Mouse (Mus musculus) testis, adult 10 weeks (tissue): ENCODE results near the gene Otud7b. TPM values are rescaled to one million over a fixed set of nuclear protein-coding genes. Genes with fewer than 3 reads are reported as not detected.

Experiments used
- polyA plus RNA-seq: library from polyadenylated mRNA; stranded (reverse); fragments of 350-450 nt; fragmentation: Illumina TruSeq; extraction: RNeasy Lipid Tissue Mini Kit (QIAGEN cat#74804); gene quantifications from one replicate; pipeline ENCODE4 v1.2.3, GENCODE M21; 2014; ENCODE audit warnings: low read depth, low replicate concordance

Otud7b gene
- polyA plus RNA-seq, result 27.4 TPM

GRCm38 (mm10) chr3:96104261-96105065, at the start of gene Otud7b:
Otud7b (plus strand) TSS chr3:96104527.

GRCm38 (mm10) chr3:96058231-96058896, 46.0 kb upstream of the Otud7b start, which contains the start of gene Vps45:
Vps45 (minus strand) TSS chr3:96058466.

GRCm38 (mm10) chr3:96161869-96162840, 57.8 kb downstream of the Otud7b start, which contains the start of gene Mtmr11:
Mtmr11 (plus strand) TSS chr3:96162004.

GRCm38 (mm10) chr3:96172197-96173178, 68.2 kb downstream of the Otud7b start, which contains the start of gene Sf3b4:
Sf3b4 (plus strand) TSS chr3:96172332.

GRCm38 (mm10) chr3:96180727-96181477, 76.6 kb downstream of the Otud7b start, which contains the start of gene Sv2a:
Sv2a (plus strand) TSS chr3:96181151.

Other genes starting within 250 kb of the Otud7b start
- 39.6 TPM for gene Prpf3, start 248.6 kb upstream of the Otud7b start, polyA plus RNA-seq
- 11.8 TPM for gene Mrps21, start 233.0 kb upstream of the Otud7b start, polyA plus RNA-seq
- 4.8 TPM for gene Ciart, start 222.3 kb upstream of the Otud7b start, polyA plus RNA-seq
- gene BC028528, start 212.5 kb upstream of the Otud7b start, polyA plus RNA-seq, result 7.3 TPM
- 3.9 TPM for gene Aph1a, start 210.6 kb upstream of the Otud7b start, polyA plus RNA-seq
- 1.8 TPM for gene Car14, start 199.8 kb upstream of the Otud7b start, polyA plus RNA-seq
- gene Anp32e, start 175.3 kb upstream of the Otud7b start, polyA plus RNA-seq, result 34.5 TPM
- gene Plekho1, start 108.5 kb upstream of the Otud7b start, polyA plus RNA-seq, result 8.6 TPM
- gene Vps45, start 46.1 kb upstream of the Otud7b start, polyA plus RNA-seq, result 15.0 TPM
- 0.57 TPM for gene Mtmr11, start 57.5 kb downstream of the Otud7b start, polyA plus RNA-seq
- 27.1 TPM for gene Sf3b4, start 67.8 kb downstream of the Otud7b start, polyA plus RNA-seq
- gene Sv2a, start 76.6 kb downstream of the Otud7b start, polyA plus RNA-seq, result 0.14 TPM
- 3.8 TPM for gene Bola1, start 115.2 kb downstream of the Otud7b start, polyA plus RNA-seq
- gene Hist2h2ab, start 115.3 kb downstream of the Otud7b start, polyA plus RNA-seq, result not detected
- not detected for gene Hist2h2ac, start 116.4 kb downstream of the Otud7b start, polyA plus RNA-seq
- gene Hist2h2be, start 116.6 kb downstream of the Otud7b start, polyA plus RNA-seq, result 20.2 TPM
- gene Hist2h3c2, start 134.6 kb downstream of the Otud7b start, polyA plus RNA-seq, result 2.0 TPM
- not detected for gene Hist2h2aa2, start 135.7 kb downstream of the Otud7b start, polyA plus RNA-seq
- not detected for gene Hist2h2aa1, start 141.0 kb downstream of the Otud7b start, polyA plus RNA-seq
- gene Hist2h3c1, start 142.2 kb downstream of the Otud7b start, polyA plus RNA-seq, result 12.5 TPM
- gene Hist2h4, start 158.8 kb downstream of the Otud7b start, polyA plus RNA-seq, result not detected
- not detected for gene Hist2h3b, start 164.1 kb downstream of the Otud7b start, polyA plus RNA-seq
- gene Hist2h2bb, start 165.2 kb downstream of the Otud7b start, polyA plus RNA-seq, result not detected
- 0.39 TPM for gene Fcgr1, start 189.4 kb downstream of the Otud7b start, polyA plus RNA-seq